Mouse (Mus musculus) erythroid progenitor cell, adult 5-6 weeks (primary cell): ENCODE data around the gene Cbx5. TPM values are rescaled to one million over a fixed set of nuclear protein-coding genes. Genes with fewer than 3 reads are reported as not detected.
"Not testable (repeated sequence)": the region's sequence is repeated elsewhere in the genome, so short reads cannot be mapped to it uniquely, and the experiment has no call there.

Experiments
- ATAC-seq: replicated peaks from 2 replicates; pipeline ENCODE4 v1.8.0; 2016; ENCODE audit warnings: moderate number of reproducible peaks, mild to moderate bottlenecking, moderate TSS enrichment, inconsistent platforms; ENCODE audit not compliant: poor library complexity, low FRiP score, severe bottlenecking
- total RNA-seq, 2 experiments: library from RNA; stranded (forward) in 1 of 2; stranded (reverse) in 1 of 2; fragments of 150-400 nt in 1 of 2; fragments of 186-747, 209-891 nt in 1 of 2; gene quantifications; 2 replicates each; pipeline versions ENCODE4 v1.2.3 to v1.2.4; 2015 to 2017; ENCODE audit warnings: low replicate concordance in 2 of 2

Gene Cbx5
- total RNA-seq (2015; ENCODE audit: low replicate concordance), result 181 and 243 TPM in 2 replicates
- total RNA-seq (2017; ENCODE audit: low replicate concordance), result 214 and 236 TPM in 2 replicates

DNA sequence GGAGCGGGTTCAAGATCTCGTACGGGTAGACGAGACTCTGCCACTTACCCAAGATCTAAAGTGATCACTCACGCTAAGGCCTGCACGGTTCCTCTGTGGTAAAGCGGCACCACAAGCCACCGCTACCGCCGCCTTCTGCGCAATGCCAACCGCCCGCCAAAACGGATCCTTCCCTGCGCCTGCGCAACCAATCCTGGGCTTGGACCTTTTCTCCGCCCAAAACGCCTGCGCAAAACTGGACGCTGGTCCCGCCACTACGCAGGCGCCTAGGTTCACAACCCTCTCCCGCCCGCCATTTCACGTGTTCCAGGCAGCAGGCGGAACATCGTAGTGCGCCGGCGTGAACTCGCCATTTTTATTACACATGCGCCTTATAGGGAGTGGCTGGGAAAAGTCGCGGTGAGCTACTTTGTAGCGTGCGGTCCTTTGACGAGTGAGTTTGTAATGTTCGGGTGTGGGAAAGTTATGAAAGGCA, at the start of gene Cbx5:
Gene Cbx5, minus strand, starts transcription at position 132 of the 475 bp plus-strand sequence.
- ATAC-seq, result peak; percentile 68

DNA sequence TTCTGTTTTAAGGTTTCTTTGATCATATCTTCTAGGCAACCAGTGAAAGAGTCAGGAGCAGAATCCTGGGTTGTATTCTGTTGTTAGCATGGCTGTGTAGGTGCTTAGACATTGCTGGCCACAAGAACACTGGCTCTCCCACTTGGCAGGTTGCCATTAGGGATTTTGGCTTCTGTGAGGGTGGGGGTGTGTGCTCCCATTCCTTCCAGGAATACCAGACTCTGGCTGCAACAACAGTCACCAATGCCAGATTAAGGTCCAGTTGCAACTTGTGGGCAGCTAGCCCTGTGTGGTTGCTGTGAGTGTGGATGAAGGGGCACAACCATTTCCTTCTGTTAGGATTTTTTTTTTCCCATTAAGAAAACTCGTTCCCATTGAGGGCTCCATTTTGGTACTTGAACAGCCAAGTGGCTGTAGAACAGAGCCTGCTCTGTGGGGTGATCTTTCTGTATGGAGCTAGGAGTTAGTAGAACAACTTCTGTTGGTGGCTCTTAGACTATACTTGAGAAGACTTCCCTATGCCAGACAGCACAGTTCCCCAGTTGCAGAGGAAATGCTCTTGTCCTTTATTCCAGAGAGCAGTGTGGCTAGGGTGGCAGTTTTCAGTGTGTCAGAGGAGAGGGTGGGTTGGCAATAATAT, 46.3 kb upstream of the Cbx5 start:
- ATAC-seq, result no peak

DNA sequence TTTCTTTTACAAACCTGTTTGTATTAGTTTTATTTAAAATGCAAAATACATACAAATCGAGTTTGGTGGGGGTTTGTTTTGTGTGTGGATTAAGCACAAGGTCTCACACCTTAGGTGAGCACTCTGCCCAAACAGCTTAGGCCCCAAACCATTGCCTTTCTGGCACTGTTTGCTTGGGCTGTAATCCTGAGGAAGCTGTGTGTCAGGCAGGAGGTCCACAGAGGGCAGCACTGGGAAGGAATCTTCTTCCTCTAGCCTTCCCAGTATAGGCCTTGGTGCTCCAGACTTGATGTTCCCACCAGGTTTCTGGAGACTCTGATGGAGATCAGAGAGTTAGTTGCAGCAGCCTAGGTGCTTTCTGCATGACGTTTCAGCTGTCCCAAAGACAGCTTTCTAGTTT, 45.0 kb upstream of the Cbx5 start:
- no peak for ATAC-seq

DNA sequence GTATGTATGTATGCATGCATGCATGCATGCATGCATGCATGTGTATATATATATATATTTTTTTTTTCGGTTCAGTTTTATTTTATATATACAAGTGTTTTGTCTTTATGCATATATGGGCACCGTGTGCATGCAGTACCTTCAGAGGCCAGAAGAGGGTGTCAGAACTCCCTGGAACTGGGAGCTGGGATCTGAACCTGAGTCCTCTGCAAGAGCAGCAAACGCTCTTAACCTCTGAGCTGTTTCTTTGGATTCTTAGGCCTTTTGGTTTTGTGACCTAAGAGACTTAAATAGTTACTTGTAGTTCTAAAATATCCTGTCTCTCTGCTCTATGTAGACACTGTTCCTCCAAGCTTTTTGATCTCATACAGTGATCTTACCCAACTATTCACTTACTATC, 44.5 kb upstream of the Cbx5 start:
- no peak for ATAC-seq

DNA sequence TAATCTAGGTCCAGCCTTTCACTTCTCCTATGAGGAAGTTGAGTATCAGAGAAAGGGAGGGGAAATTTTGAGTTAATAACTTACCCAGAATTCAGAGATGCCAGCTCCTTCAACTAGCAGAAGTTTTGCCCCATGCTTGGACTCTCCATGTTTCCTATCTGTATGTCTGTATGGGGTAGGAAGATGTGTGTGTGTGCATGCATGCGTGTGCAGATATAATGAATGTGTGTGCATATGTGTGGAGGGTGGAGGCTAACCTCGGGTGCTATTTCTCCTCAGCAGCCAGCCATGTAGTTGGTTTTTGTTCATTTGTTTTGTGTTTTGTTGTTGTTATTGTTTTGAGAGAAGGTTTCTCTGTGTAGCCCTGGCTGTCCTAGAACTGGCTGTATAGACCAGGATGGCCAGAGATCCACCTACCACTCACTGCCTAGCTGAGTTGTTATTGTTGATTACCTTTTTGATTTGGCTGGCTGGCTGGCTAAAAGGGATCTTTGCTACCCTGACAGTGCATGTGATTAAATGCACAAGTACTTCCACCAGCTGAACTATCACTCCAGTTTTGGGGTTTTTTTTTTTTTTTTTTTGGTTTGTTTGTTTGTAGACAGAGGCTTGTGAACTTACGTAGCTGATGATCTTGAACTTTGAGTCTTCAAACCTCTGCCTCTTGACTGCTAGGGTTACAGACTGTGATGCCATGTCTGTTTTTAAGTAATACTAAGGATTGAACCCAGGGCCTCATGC, 42.0 kb upstream of the Cbx5 start:
- ATAC-seq, result no peak

DNA sequence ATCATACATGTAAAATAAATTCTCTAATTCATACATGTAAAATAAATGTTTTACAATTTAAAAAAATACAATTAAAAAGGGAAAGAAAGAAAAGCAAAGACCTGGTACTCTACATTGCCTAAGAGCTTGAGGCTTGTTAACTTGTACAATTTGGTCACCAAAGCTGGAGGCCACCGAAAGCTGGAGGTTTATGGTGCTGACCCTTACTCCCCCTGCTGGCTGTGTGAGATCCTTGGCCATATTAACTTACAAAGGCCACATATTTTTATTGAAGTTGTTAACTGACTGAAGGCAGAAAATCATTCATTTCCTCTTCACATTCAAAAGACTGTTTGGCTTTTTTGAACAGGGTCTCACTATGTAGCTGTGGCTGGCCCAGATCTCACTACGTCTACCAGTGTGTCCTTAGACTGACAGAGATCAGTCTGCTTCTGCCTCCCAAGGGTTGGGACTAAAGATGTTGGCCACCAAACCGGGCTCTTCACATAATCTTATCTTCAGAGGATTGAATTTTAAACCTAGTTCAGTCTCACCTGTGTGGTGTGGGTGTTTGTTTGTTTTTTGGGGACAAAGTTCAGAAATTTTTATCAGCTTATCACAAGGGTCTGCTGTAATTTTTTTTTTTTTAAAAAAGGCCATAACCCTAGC, 41.3 kb upstream of the Cbx5 start:
- peak; percentile 84 for ATAC-seq

DNA sequence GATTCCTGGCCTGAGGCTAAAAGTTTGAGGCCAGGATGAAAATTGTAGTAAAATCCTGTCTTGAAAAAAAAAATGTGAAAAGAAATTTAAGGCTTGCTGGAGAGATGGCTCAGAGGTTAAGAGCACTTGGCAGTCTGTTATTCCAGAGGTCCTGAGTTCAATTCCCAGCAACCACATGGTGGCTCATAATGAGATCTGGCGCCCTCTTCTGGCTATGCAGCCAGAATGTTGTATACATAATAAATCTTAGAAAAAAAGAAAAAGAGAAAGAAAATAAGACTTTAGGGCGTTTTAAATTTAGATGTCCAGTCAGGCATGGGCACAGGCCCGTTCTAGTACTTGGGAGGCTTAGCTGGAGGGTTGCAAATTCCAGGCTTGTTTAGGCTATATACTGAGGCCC, 40.1 kb upstream of the Cbx5 start:
- peak; percentile 69 for ATAC-seq

DNA sequence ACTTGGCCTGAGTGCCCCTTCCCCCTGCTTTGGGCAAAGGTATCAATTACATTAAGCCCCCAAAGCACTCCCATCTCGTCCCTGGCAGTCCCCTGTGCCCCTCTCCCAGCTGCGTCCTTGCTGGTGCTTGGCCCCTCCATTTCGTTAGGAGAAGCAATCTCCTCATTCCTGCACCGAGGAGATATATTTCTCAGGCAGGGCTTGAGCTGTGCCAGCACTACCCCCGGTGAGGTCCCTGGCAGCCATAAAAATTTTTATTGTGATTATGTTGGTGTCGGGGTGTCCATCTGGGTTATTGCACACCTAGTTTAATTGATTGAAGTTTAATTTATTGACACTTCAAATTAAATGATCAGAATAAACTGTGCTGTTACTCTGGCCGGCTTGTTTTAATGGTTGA, 38.3 kb upstream of the Cbx5 start:
- no peak for ATAC-seq

DNA sequence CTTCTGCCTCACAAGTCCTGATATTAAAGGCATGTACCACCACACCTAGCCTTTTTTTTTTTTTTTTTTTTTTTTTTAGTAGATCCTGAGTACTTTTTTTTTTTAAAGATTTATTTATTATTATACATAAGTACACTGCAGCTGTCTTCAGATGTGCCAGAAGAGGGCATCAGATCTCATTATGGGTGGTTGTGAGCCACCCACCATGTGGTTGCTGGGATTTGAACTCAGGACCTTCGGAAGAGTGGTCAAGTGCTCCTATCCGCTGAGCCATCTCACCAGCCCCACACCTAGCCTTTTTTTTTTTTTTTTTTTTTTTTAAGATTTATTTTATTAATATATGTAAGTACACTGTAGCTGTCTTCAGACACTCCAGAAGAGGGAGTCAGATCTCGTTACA, 36.3 kb upstream of the Cbx5 start:
- ATAC-seq, result not testable (repeated sequence)

DNA sequence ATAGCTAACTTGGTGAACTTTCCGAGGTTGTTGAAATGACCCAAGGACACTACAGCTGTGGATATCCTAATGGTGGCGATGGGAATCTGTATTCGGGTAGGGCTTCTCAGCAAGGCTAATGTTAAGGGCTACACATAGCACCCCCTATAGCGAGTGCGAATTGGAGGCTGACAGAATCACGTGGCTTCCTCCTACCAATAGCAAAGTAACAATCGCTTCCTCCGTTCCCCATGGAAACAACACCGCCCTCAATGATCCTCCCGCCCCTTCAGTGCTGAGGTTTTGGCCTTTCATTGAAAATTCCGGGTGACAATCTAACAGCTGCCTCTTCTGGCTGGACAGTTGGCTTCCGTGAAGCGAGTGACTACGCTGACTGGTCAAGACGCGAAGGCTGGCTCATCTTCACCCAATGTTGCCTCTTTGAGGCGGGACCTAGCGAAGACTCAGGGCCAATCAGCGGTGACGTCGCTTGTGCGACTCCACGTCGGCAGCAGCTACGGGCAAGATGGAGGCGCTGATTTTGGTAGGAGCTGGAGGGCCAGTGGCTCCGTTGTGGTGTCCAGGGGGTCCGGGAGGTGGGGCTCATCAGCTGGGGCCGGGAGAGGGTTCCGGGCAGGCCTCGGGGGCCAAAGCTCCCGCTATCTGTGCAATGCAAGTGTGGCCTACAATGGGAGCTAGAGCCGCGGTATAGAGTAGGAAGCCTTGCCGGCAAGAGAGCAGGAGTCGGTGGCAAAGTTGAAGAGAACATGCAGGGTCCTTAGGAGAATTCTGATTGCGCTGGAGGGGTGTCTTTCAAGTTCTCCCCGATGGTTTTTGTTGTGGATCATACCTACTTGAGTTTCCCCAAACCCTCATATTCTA, 33.0 kb upstream of the Cbx5 start, which contains the start of gene Copz1:
Gene Copz1, plus strand, starts transcription at position 296 of the 861 bp plus-strand sequence.
- ATAC-seq, result peak; percentile 98

DNA sequence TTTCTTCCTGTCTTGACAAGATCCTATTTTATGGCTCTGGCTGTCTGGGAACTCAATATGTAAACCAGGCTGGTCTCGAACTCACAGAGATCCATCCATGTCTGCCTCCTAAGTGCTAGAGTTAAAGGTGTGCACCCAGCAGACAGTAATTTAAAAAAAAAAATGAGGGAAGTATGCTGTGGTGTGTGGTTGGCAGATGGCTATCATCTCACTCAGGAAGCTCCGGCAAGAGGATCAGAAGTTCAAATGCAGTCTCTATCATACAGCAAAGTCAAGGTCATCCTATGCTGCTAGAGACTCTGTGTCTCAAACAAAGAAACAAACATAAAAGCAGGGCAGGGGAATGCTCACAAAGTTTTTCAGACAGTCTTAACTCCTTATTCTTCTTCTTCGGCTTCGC, 29.3 kb upstream of the Cbx5 start:
- no peak for ATAC-seq

DNA sequence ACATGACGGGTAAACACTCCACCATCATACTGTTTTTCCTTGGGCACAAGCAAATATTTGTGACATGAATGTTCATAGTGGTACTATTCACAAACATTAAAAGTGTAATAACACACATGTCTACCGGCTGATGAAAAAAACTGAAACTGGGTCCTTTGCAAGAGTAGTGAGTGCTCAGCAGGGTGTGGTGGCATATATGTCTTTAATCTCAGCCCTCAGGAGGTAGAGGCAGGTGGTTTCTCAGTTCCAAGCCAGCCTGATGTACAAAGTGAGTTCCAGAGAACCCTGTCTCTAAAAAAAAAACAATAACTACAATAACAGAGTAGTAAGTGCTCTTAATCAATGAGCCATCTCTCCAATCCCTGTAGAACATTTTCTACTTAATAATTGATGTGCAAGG, 25.2 kb upstream of the Cbx5 start:
- ATAC-seq, result 0 out of 2 replicates have a peak, but pooled peaks have one; percentile 44

DNA sequence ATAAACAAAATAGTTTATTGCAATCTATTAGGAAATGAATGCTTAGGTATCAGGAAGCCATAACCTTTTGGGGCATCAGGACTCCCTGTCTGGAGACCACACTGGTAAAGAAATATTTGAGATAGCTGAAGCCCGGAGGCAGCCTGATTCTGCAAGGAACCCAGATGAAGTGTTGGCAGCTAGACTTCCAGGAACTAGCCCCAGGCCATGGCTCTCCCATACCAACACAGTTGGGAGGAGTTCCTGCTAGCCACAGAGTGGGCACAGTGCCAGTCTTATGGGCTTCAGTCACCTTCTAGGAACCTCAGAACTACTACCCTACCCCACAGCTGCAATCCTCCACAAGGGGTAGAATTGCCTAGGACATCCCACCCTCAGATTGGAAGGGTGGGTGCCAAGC, 20.4 kb upstream of the Cbx5 start:
- ATAC-seq, result 0 out of 2 replicates have a peak, but pooled peaks have one; percentile 39

DNA sequence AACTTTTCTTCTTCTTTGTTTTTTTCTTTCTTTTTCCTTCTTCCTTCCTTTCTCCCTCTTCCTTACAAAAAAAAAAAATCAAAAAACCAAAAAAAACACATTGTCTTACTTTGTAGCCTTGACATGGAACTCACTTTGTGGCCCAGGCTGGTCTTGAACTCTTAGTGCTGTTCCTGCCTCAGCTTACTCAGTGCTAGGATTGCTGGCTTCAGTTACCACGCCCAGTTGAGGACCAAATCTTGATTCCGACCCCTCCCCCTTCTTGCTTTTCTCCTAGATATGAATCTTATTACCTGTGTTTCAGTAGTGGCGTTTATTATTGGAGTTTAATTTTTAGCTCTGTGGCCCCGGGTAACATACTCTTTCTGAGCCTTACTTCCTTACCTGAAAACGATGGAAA, 19.5 kb upstream of the Cbx5 start:
- ATAC-seq, result no peak

DNA sequence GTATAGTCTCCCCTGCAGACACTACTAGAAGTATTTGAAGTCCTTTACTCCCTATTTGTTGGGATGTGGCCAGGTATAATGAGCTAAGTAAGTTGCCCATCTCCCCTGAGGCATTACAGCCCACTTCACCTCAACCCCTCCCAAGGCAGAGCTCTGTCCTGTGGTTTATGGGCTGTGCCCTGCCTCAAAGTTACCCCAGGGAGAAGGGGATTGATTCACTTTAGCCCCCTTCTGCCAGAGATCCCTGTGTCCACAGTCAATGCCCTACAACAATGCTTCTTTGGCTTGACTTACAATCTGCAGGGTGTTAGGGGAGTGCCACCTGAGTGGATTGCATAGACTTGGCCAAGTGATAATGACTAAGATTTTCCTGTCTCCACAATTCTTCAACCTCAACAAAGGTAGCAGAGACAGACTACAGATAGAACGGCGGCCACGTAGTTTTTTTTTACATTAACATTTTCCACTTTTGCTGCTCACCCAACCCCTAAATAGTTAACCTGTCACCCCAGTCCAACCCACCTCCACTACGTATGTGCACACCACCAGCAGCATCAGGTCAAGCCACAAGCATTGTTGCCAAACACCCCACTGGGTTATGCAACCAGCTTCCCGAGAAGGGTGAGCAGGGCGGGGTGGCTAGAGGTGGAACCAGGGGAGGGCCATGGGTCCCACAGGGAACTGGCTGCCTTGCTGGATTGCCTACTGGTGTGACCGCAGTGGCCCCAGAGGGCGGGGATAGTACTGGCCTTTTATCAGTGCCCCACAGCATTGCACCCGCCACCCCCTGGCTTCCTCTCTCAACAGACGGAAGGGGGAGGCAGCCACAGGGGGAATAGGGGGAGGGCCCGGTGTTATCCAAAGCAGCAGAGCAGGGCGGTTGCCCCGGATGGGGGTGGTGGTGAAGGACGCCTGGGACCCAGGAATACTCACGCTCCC, 18.4 kb upstream of the Cbx5 start, which contains the start of gene Nfe2:
Gene Nfe2, minus strand, starts transcription at position 614 of the 939 bp plus-strand sequence.
- ATAC-seq, result peak; percentile 82

DNA sequence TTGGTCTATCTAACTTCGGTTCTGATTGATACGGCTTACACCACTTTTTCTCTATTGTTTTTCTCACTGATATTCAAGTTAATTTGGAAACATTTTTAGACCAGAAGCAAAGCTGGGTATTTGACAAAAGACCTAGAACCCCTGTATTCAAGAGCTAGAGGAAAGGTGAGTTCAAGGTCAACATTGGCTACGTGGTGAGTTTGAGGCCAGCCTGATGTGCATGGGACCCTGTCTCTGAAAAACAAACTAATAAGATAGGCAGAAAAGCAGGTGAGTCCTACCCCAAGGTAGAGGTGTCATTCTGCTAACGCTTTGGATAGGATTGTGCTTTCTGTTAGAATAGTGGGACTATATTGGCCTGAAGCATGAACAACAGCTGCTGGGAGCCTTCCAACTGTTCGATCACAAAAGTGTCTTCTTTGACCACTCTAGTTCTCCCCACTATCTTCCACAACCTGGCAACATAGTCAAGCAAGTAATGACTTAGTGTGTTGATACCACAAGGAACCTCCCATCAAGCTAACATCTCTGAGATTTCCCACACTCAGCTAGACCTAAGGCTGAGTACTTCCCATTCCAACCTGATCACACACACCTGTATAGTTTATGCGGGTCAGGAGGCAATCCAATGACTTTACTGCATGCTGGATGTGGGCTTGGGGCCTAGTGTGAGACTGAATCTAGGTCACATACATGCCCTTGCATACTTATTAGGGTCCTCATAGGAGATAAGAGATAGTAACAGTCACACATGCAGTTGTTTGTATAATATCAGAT, 16.8 kb upstream of the Cbx5 start:
- ATAC-seq, result no peak

DNA sequence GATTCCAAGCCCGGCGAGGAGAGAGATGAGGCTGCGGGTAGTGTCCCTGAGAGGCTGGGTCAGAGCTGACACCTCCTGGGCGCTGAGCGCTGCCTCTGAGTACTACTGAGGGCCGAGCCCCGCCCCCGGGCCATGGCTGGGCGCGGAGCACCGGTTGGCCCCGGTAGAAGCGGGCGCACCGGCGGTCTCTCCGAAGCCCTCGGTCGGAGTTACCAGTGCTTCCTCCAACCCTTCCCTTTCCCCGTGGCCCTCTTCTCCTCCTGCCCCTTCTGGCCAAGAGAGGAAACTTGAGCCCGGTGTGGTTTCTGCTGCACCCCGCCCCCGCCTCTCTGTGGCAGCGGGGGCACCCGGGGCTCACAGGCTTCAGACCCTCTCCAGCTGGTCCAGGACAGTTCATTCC, 15.6 kb upstream of the Cbx5 start:
- ATAC-seq, result peak; percentile 28

DNA sequence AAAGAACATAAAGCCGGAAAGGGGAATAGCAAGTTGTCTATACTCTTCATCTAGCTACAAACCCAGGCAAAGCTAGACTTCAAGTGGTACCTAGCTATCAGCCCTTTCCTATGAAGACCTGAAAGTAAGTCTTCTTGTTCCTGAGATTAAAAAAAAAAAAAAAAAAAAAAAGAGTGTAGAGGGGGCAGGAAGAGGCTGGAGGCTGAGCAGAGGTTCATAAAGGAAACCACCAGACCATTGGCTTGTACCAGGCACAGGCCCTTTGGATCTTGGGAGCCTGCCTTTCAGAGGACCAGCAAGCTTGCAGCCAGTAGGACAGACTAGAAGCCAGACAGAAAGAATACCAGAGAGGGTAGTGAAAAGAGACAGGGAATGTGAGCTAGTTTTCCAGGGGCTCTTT, 13.7 kb upstream of the Cbx5 start:
- ATAC-seq, result no peak
